Mouse (Mus musculus): ENCODE measurements around the gene March4.

Gene March4

DNA sequence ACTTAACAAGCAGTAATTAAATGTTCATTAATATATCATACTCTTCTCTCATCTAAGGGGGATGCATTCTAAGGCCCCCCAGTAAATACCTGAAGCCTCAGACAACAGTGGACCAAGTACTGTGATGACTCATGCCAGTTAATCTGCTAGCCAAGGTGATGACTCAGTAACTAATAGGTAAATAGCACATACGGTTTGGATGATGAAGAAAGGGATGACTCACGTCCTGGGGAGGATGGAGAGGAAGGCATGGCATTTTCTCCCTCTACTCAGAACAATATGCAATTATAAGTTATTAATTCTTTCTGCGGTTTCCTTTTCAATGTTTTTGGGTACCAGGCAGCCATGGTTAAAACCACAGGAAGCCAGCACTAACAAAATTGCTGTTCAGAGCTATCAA is 87.0 kb downstream of the March4 start:
- no peak for DNase-seq (ENCODE audit: low read depth)

DNA sequence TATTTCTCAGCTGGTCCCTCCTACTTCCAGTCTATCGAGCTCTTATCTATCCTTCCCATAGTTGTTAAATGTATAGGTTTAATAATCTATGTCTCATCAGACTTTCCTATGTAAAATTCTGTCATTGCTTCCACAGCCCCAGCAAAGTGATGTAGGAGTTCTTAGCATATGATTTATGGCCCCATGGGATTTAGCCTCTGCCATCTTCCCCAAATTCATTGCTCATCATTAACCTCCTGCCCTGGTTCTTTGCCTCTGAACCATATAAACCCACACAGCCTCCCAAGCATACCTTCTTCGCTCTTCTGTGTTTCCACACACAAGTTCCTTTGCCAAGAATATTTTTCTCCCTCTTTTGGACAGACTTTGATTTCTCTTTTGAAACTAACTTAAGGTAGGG is 94.0 kb downstream of the March4 start:
- no peak for DNase-seq (ENCODE audit: low read depth)

DNA sequence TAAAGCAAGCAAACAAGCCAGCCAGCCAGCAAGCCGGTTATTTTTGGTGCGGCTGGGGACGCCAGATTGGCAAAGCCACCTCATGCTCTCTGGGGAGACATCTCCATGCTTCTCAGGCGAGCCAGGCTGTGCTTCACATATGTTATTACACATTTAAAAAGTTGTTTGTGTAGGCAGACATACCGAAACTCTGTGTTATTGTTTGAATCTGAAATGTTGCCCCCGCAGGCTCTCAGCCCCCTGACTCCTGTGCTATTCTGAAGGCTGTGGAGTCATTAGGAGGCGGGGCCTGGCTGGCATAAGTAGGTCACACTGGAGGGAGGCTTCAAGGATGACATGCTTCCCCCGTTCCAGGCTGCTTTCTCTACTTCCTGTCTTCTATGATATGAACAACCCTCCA is 97.6 kb downstream of the March4 start:
- no peak for DNase-seq (ENCODE audit: low read depth)

GRCm38 (mm10) chr1:72436967-72437366 is 99.8 kb downstream of the March4 start:
- no peak for DNase-seq (ENCODE audit: low read depth)

GRCm38 (mm10) chr1:72434510-72434909 is 102.2 kb downstream of the March4 start:
- no peak for DNase-seq (ENCODE audit: low read depth)

DNA sequence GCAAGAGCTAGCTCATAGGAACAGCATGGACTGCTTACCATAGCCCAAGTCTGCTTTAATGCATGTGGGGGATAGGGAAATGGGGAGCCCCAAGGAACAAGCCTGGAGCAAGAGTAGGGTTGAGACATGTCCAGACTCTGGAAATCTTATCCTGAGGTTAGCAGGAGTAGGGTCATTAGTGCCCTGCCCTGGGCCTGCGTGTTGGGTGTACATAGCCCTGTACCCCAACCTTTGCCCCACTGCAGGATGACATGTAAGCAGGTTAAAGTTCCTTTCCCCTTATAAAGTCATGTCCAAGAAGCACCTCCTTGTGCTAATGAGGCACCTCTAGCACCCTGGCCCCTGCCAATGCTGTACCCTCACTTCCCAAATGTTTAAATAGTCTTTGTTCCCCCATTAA is 104.2 kb downstream of the March4 start:
- no peak for DNase-seq (ENCODE audit: low read depth)

DNA sequence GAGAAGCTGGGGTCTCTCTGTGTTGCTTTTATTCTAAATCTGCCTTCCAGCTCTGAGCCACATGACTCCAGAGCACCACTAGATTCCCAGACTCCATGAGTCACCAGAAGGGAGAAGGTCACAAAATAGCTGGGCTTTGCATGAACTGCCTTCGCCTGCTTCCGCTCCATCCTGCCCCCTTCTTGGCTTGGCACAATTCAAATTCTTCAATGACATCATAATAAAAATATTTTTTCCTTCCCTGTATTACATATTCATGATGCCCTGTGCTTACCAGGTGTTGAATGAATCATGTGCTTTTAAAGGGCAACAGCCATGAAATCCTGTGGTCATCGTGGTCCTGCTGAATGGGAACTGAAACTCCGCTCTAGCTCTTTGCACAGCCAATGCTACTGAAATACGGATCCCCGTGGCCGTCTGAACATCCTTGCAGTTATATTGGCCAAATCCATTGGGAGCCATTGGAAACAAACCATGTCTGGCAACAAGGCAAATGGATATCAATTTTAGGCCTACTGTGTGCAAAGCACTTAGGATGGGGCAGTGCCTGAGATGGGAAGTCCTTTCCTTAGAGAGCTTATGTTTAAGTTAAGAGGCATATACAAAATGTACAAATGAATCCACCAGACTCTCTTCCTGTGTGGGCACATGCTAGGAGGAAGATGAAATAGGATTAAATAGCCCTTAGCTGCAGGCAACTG is 107.5 kb downstream of the March4 start:
- DNase-seq (ENCODE audit: low read depth) = no peak

- no peak for DNase-seq (ENCODE audit: low read depth)
These were observed 108.2 kb downstream of the March4 start for GRCm38 (mm10) chr1:72428526-72428925.

GRCm38 (mm10) chr1:72426456-72426855 is 110.3 kb downstream of the March4 start:
- DNase-seq (ENCODE audit: low read depth) = no peak

- DNase-seq (ENCODE audit: low read depth) = no peak
These were observed 114.6 kb downstream of the March4 start for GRCm38 (mm10) chr1:72422121-72422520.

DNA sequence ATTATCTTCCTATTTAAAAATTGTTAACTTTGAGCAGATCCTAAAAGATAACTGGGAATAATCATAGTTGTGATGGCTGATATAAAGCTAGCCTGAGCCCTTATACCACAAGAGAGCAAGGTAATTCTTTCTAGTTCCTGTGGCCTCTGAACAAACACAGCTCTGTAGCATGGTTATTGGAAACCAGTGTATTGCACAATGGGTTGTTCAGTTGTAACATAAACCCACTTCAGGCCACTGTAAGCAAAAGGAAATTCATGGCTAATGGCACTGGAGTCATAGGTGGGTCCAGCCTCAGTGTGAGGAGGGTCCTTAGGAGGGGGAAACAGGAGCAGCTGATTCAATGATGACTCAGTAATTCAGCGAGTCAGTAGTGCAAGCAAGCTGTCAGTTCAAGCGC is 116.5 kb downstream of the March4 start:
- DNase-seq (ENCODE audit: low read depth) = no peak

- DNase-seq (ENCODE audit: low read depth) = no peak
These were observed 117.7 kb downstream of the March4 start for GRCm38 (mm10) chr1:72418744-72419655.

DNA sequence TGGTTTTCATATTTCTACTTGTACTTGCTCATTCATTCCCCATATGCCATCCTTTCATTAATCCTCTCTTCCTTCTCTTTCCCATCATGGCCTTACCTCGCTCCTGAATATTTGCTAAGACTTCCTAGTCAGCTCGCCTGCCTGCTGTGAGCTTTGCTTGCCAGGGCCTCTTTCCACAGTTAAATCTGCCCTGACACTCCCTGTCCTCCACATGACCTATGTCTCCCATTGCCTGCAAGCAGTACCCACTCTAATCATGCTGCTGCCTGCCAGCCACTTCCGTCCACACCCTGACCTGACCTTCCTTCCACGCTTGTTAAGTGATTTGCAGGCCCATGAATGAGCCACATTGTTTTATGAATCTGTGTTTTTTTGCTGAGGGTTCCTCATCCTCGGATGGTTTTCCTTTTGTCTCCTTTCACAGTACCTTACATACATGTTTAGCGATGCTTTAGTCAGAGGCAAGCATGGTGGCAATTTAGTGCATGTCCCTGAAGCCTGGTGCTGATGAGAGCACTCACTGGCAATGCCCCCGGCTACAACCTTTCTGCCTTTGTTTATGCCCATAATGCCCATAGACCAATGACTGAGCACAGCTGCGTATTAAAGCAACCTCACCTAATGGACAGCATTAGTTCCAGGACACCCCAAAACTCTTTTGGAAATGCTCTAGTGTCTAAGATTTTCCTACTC is 122.0 kb downstream of the March4 start:
- DNase-seq (ENCODE audit: low read depth) = no peak

DNA sequence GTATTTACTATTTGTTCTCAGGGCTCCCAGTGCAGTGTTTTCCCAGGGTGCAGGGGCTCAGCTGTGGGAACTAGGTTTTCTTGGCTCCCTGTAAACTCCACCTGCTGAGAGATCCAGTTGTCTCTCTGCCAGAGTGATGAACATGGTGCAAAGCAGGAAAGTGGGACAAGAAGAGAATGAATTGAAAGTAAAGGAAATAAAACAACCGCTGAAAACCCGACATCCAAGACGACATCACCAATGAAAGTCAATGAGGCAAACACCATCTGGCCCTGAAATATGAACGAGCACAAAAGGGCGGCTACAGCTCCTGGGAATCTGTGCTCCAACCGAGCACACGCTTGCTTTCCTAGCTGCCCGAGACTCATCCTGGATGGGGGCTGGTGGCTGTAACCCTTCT is 122.6 kb downstream of the March4 start:
- DNase-seq (ENCODE audit: low read depth) = no peak

GRCm38 (mm10) chr1:72413205-72413604 is 123.5 kb downstream of the March4 start:
- no peak for DNase-seq (ENCODE audit: low read depth)

DNA sequence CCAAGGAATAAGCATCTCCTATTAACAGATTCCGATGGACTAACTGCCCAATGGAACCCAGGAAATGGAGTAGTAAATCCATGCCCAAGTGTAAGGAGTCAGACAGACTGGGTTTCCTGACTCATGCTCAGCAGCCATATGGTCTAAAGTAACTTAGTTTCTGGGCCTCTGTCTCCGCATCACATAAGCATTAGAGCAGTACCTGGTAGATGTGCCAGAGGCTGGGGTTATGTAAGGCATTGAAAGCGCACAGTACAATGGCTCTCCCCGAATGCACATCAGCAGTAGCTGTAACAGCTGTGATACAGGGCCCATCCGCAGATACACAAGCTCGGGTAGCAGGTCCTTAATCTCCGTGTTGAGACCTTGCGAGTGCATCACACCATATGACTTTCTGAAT is 125.6 kb downstream of the March4 start:
- no peak for DNase-seq (ENCODE audit: low read depth)

DNA sequence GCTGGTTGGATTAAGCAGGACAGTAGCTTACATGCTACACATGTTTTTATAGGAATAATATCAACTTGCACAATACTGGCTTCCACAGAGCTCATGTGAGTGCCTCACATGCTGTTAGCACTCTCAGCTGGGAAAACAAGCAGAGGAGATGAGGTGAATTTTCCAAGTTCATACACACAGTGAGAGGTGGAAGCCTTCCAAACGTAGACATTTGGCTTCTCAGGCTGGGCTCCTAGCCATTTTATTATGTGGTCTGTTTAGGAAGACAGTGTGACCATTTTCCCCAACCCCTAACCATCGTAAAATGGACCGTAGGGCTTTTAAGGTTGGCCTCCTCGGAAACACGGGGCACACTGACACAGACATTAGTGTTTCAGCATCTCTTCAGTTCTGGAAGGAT is 126.8 kb downstream of the March4 start:
- DNase-seq (ENCODE audit: low read depth) = no peak

- DNase-seq (ENCODE audit: low read depth) = no peak
These were observed 130.1 kb downstream of the March4 start for GRCm38 (mm10) chr1:72406505-72407079.

DNA sequence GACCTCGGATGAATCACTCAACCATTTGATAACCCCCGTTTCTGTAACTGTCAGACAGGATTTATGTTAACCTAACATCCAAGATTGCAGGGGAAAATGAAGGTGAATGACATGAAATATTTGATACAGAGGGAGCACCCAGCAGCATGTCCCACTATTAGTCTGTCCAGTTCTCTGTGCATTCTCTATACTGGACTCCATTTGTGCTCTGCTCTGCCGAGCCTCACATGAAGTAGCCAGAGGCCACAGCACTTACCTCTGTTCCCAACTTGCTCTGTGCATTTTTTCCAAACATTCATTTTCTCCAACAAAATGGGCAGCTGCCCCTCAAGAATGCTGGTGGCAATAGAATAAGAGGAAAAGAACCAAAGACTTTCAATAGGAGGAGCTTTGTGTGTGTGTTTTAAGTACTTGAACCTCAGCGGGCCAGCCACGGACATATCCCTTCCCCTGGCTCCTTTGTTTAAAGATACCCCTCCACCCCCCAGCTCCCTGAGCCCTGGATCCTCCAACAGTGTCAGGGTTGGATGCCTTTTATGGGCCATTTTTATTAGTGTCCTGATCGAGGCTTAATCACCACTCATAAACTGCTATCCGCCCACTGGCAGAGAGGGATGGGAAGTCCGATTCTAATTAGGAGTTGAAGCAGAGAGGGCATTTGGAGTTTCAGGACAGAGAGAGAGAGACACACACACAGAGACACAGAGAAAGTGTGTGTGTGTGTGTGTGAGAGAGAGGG is 135.2 kb downstream of the March4 start:
- no peak for DNase-seq (ENCODE audit: low read depth)

- DNase-seq (ENCODE audit: low read depth) = no peak
These were observed 136.1 kb downstream of the March4 start for GRCm38 (mm10) chr1:72400616-72401015.

DNA sequence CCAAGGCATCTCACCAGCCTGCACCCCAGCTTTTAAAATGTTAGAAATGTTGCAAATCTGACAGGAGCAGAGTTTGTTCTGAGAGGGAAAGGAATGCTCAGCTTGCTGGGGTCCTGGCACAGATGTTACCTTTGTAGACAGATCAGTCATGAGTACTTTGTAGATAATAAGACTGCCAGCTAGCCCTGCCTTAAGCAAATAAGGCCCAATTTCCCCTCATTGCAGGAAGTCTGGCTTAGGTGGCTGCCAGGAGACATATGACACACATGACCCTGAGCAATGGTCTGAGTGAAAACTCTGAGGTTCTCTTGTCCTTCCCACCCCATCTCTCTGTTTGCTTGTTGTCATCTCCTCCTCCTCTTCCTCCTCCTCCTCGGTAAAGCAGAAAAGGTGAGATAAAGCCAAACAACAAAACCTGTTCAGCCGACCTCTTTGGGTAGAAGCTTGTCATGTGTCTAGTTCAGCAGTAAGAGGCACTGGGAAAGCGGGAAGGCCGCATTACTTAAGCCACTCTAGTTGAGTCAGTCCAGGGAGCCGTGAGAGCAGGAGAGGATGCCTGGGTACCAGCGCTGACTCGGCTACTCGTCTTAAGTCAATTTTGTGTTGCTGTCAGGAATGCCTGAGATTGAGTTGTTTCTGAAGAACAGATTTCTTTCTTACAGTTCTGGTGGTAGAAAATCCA is 136.9 kb downstream of the March4 start:
- DNase-seq (ENCODE audit: low read depth) = no peak

Measured in c-Kit-positive CD71-positive TER-119-negative erythroid progenitor cells, embryonic 14.5 days (primary cell).